Mouse (Mus musculus) bone marrow, adult 2 months (tissue): Measurements from ENCODE around the gene Timm44. TPM values are rescaled to one million over a fixed set of nuclear protein-coding genes. Genes with fewer than 3 reads are reported as not detected.

Source experiments
- H3K27ac ChIP-seq: fragments of 200-500 bp; 2 replicates; pipeline ENCODE4 v1.5.1; 2012; ENCODE audit warnings: low read depth, mild to moderate bottlenecking, control low read depth, inconsistent platforms, low read length; ENCODE audit not compliant: control insufficient read depth, poor library complexity, insufficient read depth
- H3K4me1 ChIP-seq: fragments of 200-500 bp; 2 replicates; pipeline ENCODE4 v1.6.1; 2011; ENCODE audit warnings: low read length; ENCODE audit not compliant: control insufficient read depth, insufficient read depth
- H3K4me3 ChIP-seq: fragments of 200-500 bp; replicated peaks from 2 replicates; pipeline ENCODE3; 2011; ENCODE audit warnings: mild to moderate bottlenecking, low read depth, low read length, control low read depth; ENCODE audit not compliant: control insufficient read depth
- CTCF ChIP-seq: fragments of 200-500 bp; IDR thresholded peaks from 2 replicates; pipeline ENCODE4 v1.5.1; 2011; ENCODE audit warnings: low read length, control low read depth; ENCODE audit not compliant: control insufficient read depth, insufficient read depth
- POLR2A ChIP-seq: fragments of 200-500 bp; IDR thresholded peaks from 2 replicates; pipeline ENCODE4 v1.6.1; 2011; ENCODE audit warnings: low read depth, mild to moderate bottlenecking, control low read depth, low read length, borderline replicate concordance; ENCODE audit not compliant: control insufficient read depth
- WGBS: fragments of 180-500 bp; shearing (Covaris S2); methylation state at CpG from one replicate; pipeline ENCODE4 v1.1.7; 2018; 5-methylcytosine and 5-hydroxymethylcytosine counted together
- polyA plus RNA-seq: library from polyadenylated mRNA; stranded (reverse); fragments of >200 nt; gene quantifications from 2 replicates; pipeline ENCODE4 v1.2.4, GENCODE M21; 2011; ENCODE audit warnings: low replicate concordance; ENCODE audit not compliant: missing spikeins, insufficient read depth, insufficient read length

Gene Timm44
- polyA plus RNA-seq, 1 experiment: 48.3 TPM

- H3K4me1 ChIP-seq: no peaks in the 10 kb centered on the region
- TF ChIP-seq POLR2A (no peak), CTCF (no peak)
- no peak overlapping the region; the same call in 1 of the 2 replicates for H3K27ac ChIP-seq
- WGBS: 20% methylated on average over 9 of the region's 9 CpGs
- H3K4me3 ChIP-seq: peak overlapping the region; percentile 86
Observed at GRCm38 (mm10) chr8:4276111-4276465, 375 bp upstream of the Timm44 start.

- H3K4me3 ChIP-seq: no peak overlapping the region
- 88% methylated on average over 6 of the region's 6 CpGs for WGBS
- TF ChIP-seq POLR2A (no peak), CTCF (no peak)
- H3K4me1 ChIP-seq: no peaks in the 10 kb centered on the region
- H3K27ac ChIP-seq: no peak overlapping the region
Observed at GRCm38 (mm10) chr8:4269609-4270008, 6.1 kb downstream of the Timm44 start.

GRCm38 (mm10) chr8:4267627-4268026, 8.1 kb downstream of the Timm44 start:
- TF ChIP-seq CTCF (peak; percentile 44; the same call in 1 of the 2 replicates), POLR2A (no peak)
- no peaks in the 10 kb centered on the region for H3K4me1 ChIP-seq
- H3K27ac ChIP-seq: no peak overlapping the region
- H3K4me3 ChIP-seq: no peak overlapping the region
- 86% methylated on average over 15 of the region's 15 CpGs for WGBS

GRCm38 (mm10) chr8:4265160-4265914, 10.4 kb downstream of the Timm44 start:
- H3K4me3 ChIP-seq: no peak overlapping the region
- H3K4me1 ChIP-seq: no peaks in the 10 kb centered on the region
- TF ChIP-seq CTCF (no peak), POLR2A (no peak)
- 87% methylated on average over 15 of the region's 15 CpGs for WGBS
- H3K27ac ChIP-seq: no peak overlapping the region

- H3K27ac ChIP-seq: no peak overlapping the region
Observed at GRCm38 (mm10) chr8:4263105-4263791, 12.5 kb downstream of the Timm44 start.

GRCm38 (mm10) chr8:4259805-4260170, 15.9 kb downstream of the Timm44 start:
- TF ChIP-seq CTCF (no peak), POLR2A (no peak)
- Histone ChIP-seq H3K4me1 (no peaks in the 10 kb centered on the region; the same call in 1 of the 2 replicates), H3K4me3 (no peak overlapping the region), H3K27ac (no peak overlapping the region)
- 87% methylated on average over 4 of the region's 4 CpGs for WGBS

More at GRCm38 (mm10) chr8:4263105-4263791, 12.5 kb downstream of the Timm44 start:
- no peak overlapping the region for H3K4me3 ChIP-seq
- 64% methylated on average over 8 of the region's 8 CpGs for WGBS
- TF ChIP-seq POLR2A: no peak
- no peak for TF ChIP-seq CTCF
- no peaks in the 10 kb centered on the region; the same call in 1 of the 2 replicates for H3K4me1 ChIP-seq

GRCm38 (mm10) chr8:4259125-4259804, 16.4 kb downstream of the Timm44 start, which contains the start of gene Ctxn1:
Ctxn1 (minus strand) TSS chr8:4259274.
- TF ChIP-seq POLR2A: peak; percentile 32; the same call in 1 of the 2 replicates
- 0 out of 2 replicates have a peak, but pooled peaks have one; percentile 0 for TF ChIP-seq CTCF
- WGBS: 11% methylated on average over 33 of the region's 33 CpGs
- Histone ChIP-seq H3K4me1 (no peaks in the 10 kb centered on the region; the same call in 1 of the 2 replicates), H3K27ac (peak within 1 kb of the TSS; percentile 10), H3K4me3 (peak within 1 kb of the TSS; percentile 45)

GRCm38 (mm10) chr8:4258678-4259077, 17.0 kb downstream of the Timm44 start:
- Histone ChIP-seq H3K27ac (no peak overlapping the region; the same call in 1 of the 2 replicates), H3K4me3 (peak overlapping the region; percentile 45), H3K4me1 (peaks cover under 1% of the 10 kb centered on the region; the same call in 1 of the 2 replicates)
- under 1% methylated on average over 32 of the region's 32 CpGs for WGBS
- TF ChIP-seq POLR2A (no peak), CTCF (no peak)
